Mouse (Mus musculus) limb, embryonic 14.5 days (tissue): ENCODE measurements at regions not wholly inside any gene's neighbourhood (a gene's known extent, or its start where the extent isn't known, plus 50 kb on each side); places are given as distances from the start of the nearest gene placed in this dataset. TPM values are rescaled to one million over a fixed set of nuclear protein-coding genes. Genes with fewer than 3 reads are reported as not detected.

Experiments used
- ATAC-seq: fragments of 200-750 bp; cut with Nextera tagmentation; 2 replicates; pipeline ENCODE4 v1.8.0; 2017; ENCODE audit warnings: low read depth, moderate number of reproducible peaks, moderate TSS enrichment; ENCODE audit not compliant: low FRiP score
- DNase-seq: peaks from one replicate; pipeline ENCODE4 v3.0.0-alpha.2; 2015; ENCODE audit warnings: low spot score
- H3K27ac ChIP-seq: fragments of 300-500 bp; sonication (generic); replicated peaks from 2 replicates; pipeline ENCODE4 v1.5.1; 2014; ENCODE audit warnings: low read depth, mild to moderate bottlenecking, low read length, moderate library complexity, mixed read lengths
- H3K27me3 ChIP-seq: fragments of 300-500 bp; sonication (generic); 2 replicates; pipeline ENCODE4 v1.6.1; 2014; ENCODE audit warnings: low read length, mixed read lengths; ENCODE audit not compliant: control insufficient read depth, insufficient read depth
- H3K36me3 ChIP-seq: fragments of 300-500 bp; sonication (generic); 2 replicates; pipeline ENCODE4 v1.6.1; 2014; ENCODE audit warnings: mild to moderate bottlenecking, low read length, moderate library complexity, mixed read lengths; ENCODE audit not compliant: control insufficient read depth, insufficient read depth
- H3K4me1 ChIP-seq: fragments of 300-500 bp; sonication (generic); 2 replicates; pipeline ENCODE4 v1.6.1; 2014; ENCODE audit warnings: antibody characterized with exemption, low read length, mixed read lengths; ENCODE audit not compliant: control insufficient read depth, insufficient read depth
- H3K4me2 ChIP-seq: fragments of 300-500 bp; sonication (generic); replicated peaks from 2 replicates; pipeline ENCODE4 v1.6.1; 2014; ENCODE audit warnings: low read depth, mild to moderate bottlenecking, low read length, moderate library complexity; ENCODE audit not compliant: severe bottlenecking
- H3K4me3 ChIP-seq: fragments of 300-500 bp; sonication (generic); replicated peaks from 2 replicates; pipeline ENCODE4 v1.5.1; 2014; ENCODE audit warnings: low read length
- H3K9ac ChIP-seq: fragments of 300-500 bp; sonication (generic); 2 replicates; pipeline ENCODE4 v1.6.1; 2014; ENCODE audit warnings: mild to moderate bottlenecking, low read depth, low read length, moderate library complexity; ENCODE audit not compliant: severe bottlenecking
- H3K9me3 ChIP-seq: fragments of 300-500 bp; sonication (generic); 2 replicates; pipeline ENCODE4 v1.6.1; 2016; ENCODE audit warnings: low read length; ENCODE audit not compliant: control insufficient read depth
- POLR2A ChIP-seq: fragments of 200-500 bp; IDR thresholded peaks from 2 replicates; pipeline ENCODE4 v1.8.0; 2012; ENCODE audit warnings: inconsistent platforms, mild to moderate bottlenecking, moderate library complexity, borderline replicate concordance; ENCODE audit not compliant: insufficient read depth, insufficient read length; ENCODE audit errors: extremely low read depth
- WGBS: fragments of 180-500 bp; shearing (Covaris S2); extraction: QIAGEN DNeasy Blood & Tissue Kit; methylation state at CpG from one replicate; pipeline ENCODE4 v1.1.7; 2014; 5-methylcytosine and 5-hydroxymethylcytosine counted together
- microRNA-seq: library from miRNA; unstranded; fragments of <30 nt; microRNA quantifications from one replicate; pipeline ENCODE4, GENCODE M21; 2016

DNA sequence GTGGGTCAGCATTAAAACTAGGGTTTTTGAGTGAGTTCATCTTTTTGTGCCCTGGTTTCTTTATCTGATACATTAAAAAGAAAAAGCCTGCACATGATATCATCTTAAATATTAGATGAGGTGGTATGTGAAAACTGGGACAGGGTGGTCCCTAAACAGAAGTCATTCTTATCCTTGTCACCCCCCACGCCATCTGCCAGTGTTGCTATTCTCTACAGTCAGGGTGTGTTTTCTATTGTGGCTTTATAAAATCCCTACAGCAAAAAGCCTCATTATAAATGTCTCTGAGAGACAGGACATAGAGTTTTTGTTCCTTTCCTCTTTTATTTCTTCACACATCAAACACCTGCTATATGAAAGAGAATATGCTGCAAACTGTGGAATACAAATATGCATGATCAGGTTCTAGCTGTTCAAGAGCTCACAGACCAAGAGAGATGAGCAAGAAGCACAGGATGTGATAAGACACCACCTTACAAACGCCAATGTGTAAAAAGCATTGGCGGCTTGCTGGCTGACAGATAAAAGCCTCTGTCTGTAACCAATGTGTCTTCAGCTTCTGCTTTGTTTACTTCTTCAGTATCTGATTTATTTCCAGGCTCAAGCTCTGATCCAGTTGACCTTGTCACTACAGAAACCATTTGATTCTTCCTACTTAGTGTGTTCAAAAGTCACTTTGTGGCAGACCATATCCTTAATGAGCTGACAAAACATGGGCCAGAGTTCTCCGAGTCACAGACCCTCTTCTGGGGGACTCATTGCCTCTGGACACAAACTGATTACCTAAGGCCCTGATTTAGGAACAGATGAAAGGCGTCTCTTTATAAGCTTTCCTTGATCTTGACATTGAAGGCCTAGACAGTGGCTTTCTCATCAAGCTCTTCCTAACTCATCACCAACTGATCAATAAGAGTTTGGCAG lies 73.6 kb upstream of the Slc39a10 start:
- H3K36me3 ChIP-seq, result no peaks in the 10 kb centered on the region
- no peak overlapping the region for H3K4me2 ChIP-seq
- WGBS, result 43% methylated on average over 5 of the region's 5 CpGs
- no peak overlapping the region for H3K9ac ChIP-seq
- no peaks in the 10 kb centered on the region for H3K4me1 ChIP-seq
- DNase-seq (no peak), ATAC-seq (no peak)
- no peak for TF ChIP-seq POLR2A
- H3K9me3 ChIP-seq, result no peaks in the 10 kb centered on the region
- no peak overlapping the region for H3K4me3 ChIP-seq
- H3K27ac ChIP-seq, result no peak overlapping the region
- no peaks in the 10 kb centered on the region for H3K27me3 ChIP-seq

DNA sequence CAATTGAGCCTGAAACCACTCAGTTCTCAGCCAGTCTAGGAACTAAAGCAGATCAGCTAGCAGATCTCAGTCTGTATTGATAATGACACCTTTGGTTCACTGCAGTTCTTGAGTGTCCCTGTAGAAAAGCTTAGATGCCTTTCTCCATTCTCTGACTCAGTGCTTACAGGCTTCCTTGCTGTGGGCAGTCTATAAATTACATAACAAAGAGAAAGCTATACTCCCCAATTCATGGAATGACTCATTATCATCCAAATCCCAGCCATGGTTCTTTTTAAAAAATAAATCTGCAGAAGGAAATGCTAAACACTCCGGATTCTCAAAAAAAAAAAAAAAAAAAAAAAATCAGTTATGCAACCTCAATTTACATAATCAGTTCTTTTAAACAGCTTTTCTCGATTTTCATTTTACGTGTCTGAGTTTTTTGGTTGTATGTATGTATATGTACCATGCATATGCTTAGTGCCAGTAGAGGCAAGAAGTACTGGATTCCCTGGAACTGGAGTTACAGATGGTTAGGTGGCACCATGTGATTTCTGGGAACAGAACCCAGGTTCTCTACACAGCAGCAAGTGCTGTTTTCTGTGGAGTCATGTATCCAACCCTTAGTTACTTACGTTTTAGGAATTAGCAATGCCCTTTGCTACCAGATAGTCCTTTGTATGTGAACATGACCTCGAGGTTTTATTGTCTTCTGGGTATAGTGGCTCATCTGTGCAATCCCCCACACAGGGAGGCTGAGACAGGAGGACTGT lies 71.5 kb upstream of the Slc39a10 start:
- no peak for ATAC-seq
- H3K9me3 ChIP-seq, result no peaks in the 10 kb centered on the region
- TF ChIP-seq POLR2A, result no peak
- H3K27me3 ChIP-seq, result no peaks in the 10 kb centered on the region
- no peaks in the 10 kb centered on the region for H3K36me3 ChIP-seq
- H3K4me2 ChIP-seq, result no peak overlapping the region
- 82% methylated on average over 5 of the region's 5 CpGs for WGBS
- H3K27ac ChIP-seq, result no peak overlapping the region
- no peak overlapping the region for H3K9ac ChIP-seq
- no peaks in the 10 kb centered on the region for H3K4me1 ChIP-seq
- DNase-seq, result no peak
- H3K4me3 ChIP-seq, result no peak overlapping the region

Small RNAs in the stretch of these regions (microRNA-seq; reads per million reads assigned to microRNA genes)
- gene Mir6350, result not detected
